Mouse (Mus musculus) kidney, adult 2 months (tissue): ENCODE measurements around the gene Flcn. TPM values are rescaled to one million over a fixed set of nuclear protein-coding genes. Genes with fewer than 3 reads are reported as not detected.
"Not testable (repeated sequence)": the region's sequence is repeated elsewhere in the genome, so short reads cannot be mapped to it uniquely, and the experiment has no call there.

Experiments
- DNase-seq: peaks from one replicate; pipeline ENCODE4 v3.0.0; 2021
- H3K27ac ChIP-seq: fragments of 200-500 bp; 2 replicates; pipeline ENCODE4 v1.5.1; 2012; ENCODE audit warnings: low read depth, low read length, control low read depth, inconsistent platforms; ENCODE audit not compliant: insufficient read depth
- H3K27me3 ChIP-seq: fragments of 200-500 bp; replicated peaks from 2 replicates; pipeline ENCODE4 v1.6.1; 2012; ENCODE audit warnings: mild to moderate bottlenecking, moderate library complexity, low read length, inconsistent platforms; ENCODE audit not compliant: control insufficient read depth, insufficient read depth
- H3K36me3 ChIP-seq: fragments of 200-500 bp; 2 replicates; pipeline ENCODE4 v1.6.1; 2012; ENCODE audit warnings: mild to moderate bottlenecking, moderate library complexity, low read length, inconsistent platforms; ENCODE audit not compliant: control insufficient read depth, insufficient read depth
- H3K4me1 ChIP-seq: fragments of 200-500 bp; 2 replicates; pipeline ENCODE4 v1.6.1; 2011; ENCODE audit warnings: low read length; ENCODE audit not compliant: control insufficient read depth, insufficient read depth
- H3K4me3 ChIP-seq: fragments of 200-500 bp; 2 replicates; pipeline ENCODE4 v1.5.1; 2011; ENCODE audit warnings: mild to moderate bottlenecking, low read depth, low read length, control low read depth; ENCODE audit not compliant: insufficient read depth
- CTCF ChIP-seq: fragments of 200-500 bp; conservative IDR thresholded peaks from 2 replicates; pipeline ENCODE4 v1.5.1; 2011; ENCODE audit warnings: low read depth, mild to moderate bottlenecking, control low read depth, low read length, moderate library complexity, mixed read lengths; ENCODE audit not compliant: insufficient read depth, insufficient read length
- POLR2A ChIP-seq: fragments of 200-500 bp; IDR thresholded peaks from one replicate; pipeline ENCODE4 v1.6.1; 2011; ENCODE audit warnings: low read depth, low read length, control low read depth
- WGBS: fragments of 180-500 bp; shearing (Covaris S2); methylation state at CpG from one replicate; pipeline ENCODE4 v1.1.7; 2018; 5-methylcytosine and 5-hydroxymethylcytosine counted together
- polyA plus RNA-seq: library from polyadenylated mRNA; depleted of rRNA; stranded (reverse); fragments of >200 nt; gene quantifications from 2 replicates; pipeline ENCODE4 v1.2.3, GENCODE M21; 2012

Gene Flcn
- polyA plus RNA-seq, 1 experiment: 45.6 TPM

DNA sequence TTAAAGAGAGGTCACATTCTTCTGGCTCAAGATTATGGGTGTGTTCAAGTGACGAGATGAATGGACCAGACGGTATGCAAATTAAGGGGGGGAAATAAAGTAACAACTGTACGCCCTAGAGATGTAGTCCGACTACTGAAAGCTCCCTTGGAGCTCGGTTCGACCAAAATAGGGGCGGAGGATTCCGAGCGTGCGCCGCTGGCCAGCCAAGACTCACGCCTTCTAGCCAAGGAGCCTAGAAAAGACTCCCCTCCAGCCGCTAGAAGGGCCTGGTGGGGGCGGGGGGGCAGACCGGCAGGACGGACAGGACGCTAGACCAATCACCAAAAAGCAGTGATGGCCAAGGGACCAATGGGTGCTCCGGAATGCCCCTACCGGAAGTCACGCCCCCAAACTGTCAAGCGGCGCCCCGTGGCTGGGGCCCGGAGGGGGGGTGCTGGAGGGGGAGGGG is 29.2 kb upstream of the Flcn start, which contains the start of gene Nt5m:
Nt5m (plus strand) TSS at position 440 of the 451 bp plus-strand sequence.
- under 1% methylated on average over 24 of the region's 24 CpGs for WGBS
- no peaks in the 10 kb centered on the region for H3K36me3 ChIP-seq
- H3K4me1 ChIP-seq: peaks cover 4% of the 10 kb centered on the region; the same call in 1 of the 2 replicates
- DNase-seq: peak; percentile 97
- peak within 1 kb of the TSS; percentile 91 for H3K27ac ChIP-seq
- H3K27me3 ChIP-seq: no peaks in the 10 kb centered on the region
- peak within 1 kb of the TSS; percentile 90 for H3K4me3 ChIP-seq
- TF ChIP-seq POLR2A (no peak), CTCF (no peak)

- Histone ChIP-seq H3K27ac (no peak overlapping the region), H3K27me3 (no peaks in the 10 kb centered on the region), H3K4me3 (peak overlapping the region; percentile 12; the same call in 1 of the 2 replicates), H3K4me1 (peaks cover 4% of the 10 kb centered on the region; the same call in 1 of the 2 replicates), H3K36me3 (no peaks in the 10 kb centered on the region)
- DNase-seq: no peak
- TF ChIP-seq CTCF (no peak), POLR2A (no peak)
- 48% methylated on average over 4 of the region's 4 CpGs for WGBS
These were observed 28.6 kb upstream of the Flcn start for GRCm38 (mm10) chr11:59838426-59838825.

- no CpG with 5 or more reads among the region's 1 CpGs for WGBS
These were observed 28.0 kb upstream of the Flcn start for GRCm38 (mm10) chr11:59837789-59838188.

DNA sequence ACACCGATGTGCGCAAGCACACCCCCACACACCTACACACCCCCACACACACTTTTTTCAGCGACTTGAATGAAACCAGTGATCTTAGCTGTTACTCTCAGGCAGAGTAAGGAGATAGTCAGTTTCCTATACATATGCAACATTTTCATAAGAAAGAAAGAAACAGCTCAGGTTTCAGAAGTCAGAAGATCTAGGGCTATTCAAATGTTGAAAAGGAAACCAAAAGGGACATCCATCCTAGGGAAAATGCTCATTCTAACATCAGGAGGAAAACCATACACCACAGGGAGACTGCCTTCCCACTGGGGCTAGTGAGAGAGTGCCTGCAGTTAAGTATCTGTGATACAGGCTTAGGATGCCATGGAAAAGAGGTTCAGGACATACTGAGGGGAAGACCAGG is 11.8 kb upstream of the Flcn start:
- Histone ChIP-seq H3K27ac (no peak overlapping the region), H3K36me3 (peaks cover 18% of the 10 kb centered on the region), H3K4me1 (no peaks in the 10 kb centered on the region), H3K4me3 (no peak overlapping the region), H3K27me3 (no peaks in the 10 kb centered on the region)
- DNase-seq: no peak
- 84% methylated on average over 3 of the region's 3 CpGs for WGBS
- no peak for TF ChIP-seq CTCF
- no peak for TF ChIP-seq POLR2A

More at GRCm38 (mm10) chr11:59837789-59838188, 28.0 kb upstream of the Flcn start:
- not testable (repeated sequence) for H3K36me3 ChIP-seq, H3K27me3 ChIP-seq, DNase-seq, H3K4me3 ChIP-seq, H3K27ac ChIP-seq, H3K4me1 ChIP-seq

DNA sequence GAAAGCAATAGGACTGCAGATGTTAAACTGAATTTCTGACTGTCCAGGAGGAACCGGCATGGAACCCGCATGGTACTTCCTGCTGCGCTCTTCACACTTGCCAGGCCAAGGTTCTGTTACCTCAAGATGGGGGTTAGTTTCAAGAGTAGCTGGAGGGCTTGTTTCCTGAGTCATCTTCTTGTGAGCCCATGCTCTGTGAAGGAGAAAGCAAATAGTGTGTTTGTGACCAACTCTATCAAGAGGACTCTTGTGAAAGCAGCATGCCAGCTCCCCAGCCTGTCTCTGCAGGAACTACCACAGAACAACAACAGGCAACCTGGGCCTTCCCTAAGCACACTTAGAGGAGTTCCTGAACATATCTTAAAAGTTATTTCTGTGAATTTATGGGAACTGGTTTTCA is 8.1 kb upstream of the Flcn start:
- no peak for DNase-seq
- no peak overlapping the region for H3K27ac ChIP-seq
- no peaks in the 10 kb centered on the region for H3K4me1 ChIP-seq
- H3K4me3 ChIP-seq: no peak overlapping the region
- TF ChIP-seq CTCF: no peak
- TF ChIP-seq POLR2A: no peak
- H3K36me3 ChIP-seq: peaks cover 9% of the 10 kb centered on the region
- 95% methylated on average over 3 of the region's 3 CpGs for WGBS
- H3K27me3 ChIP-seq: no peaks in the 10 kb centered on the region

DNA sequence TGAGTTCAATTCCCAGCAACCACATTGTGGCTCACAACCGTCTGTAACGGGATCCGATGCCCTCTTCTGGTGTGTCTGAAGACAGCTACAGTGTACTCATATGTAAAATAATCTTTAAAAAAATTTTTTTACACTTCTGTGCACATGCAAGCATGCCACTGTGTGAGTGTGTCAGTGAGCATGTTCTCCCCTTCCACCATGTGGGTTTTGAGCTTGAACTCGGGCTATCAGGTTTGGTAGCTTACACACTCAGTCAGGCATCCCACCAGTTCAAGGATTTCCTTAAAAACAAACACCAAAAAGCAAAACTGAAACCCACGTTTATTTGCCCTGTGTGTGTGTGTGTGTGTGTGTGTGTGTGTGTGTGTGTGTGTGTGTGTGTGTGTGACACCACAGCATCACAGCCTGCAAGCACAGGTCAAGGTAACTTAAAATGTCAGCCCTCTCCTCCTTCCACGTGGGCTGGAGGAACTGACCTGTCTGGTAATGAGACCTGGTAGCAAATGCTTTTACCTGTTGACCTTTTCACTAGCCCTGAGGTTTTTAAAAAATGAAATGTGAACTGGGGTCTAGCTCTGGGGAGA is 5.8 kb upstream of the Flcn start:
- 84% methylated on average over 6 of the region's 6 CpGs for WGBS
- H3K27ac ChIP-seq: no peak overlapping the region

DNA sequence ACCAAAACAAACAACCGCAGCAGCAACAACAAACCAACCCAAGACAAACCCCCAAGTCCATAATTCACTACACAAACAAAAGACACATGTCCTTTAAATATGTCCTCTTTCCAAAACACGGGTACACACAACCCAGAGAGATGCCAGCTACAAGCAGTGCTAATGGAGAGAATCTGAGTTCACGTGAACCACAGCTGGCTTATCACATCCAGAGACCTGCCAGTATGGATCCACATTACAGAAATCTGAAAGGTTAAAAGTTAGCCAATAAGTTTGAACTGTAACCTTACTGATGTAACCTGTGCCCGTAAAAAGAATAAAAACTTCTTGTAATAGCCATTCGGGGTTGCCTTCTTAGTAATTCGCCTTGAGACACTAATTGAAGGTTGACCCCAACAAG is 5.1 kb upstream of the Flcn start:
- Histone ChIP-seq H3K36me3 (peaks cover 2% of the 10 kb centered on the region), H3K27me3 (no peaks in the 10 kb centered on the region), H3K4me1 (no peaks in the 10 kb centered on the region; the same call in 1 of the 2 replicates), H3K4me3 (no peak overlapping the region), H3K27ac (no peak overlapping the region)
- TF ChIP-seq POLR2A (no peak), CTCF (no peak)
- no peak for DNase-seq
- 69% methylated on average over 6 of the region's 6 CpGs for WGBS

More for the DNA sequence above, 5.8 kb upstream of the Flcn start:
- no peaks in the 10 kb centered on the region; the same call in 1 of the 2 replicates for H3K4me1 ChIP-seq
- TF ChIP-seq POLR2A: no peak
- TF ChIP-seq CTCF: no peak
- no peaks in the 10 kb centered on the region for H3K27me3 ChIP-seq
- no peak for DNase-seq
- H3K36me3 ChIP-seq: peaks cover 6% of the 10 kb centered on the region
- H3K4me3 ChIP-seq: no peak overlapping the region

GRCm38 (mm10) chr11:59814311-59814710 is 4.5 kb upstream of the Flcn start:
- DNase-seq: no peak

More at GRCm38 (mm10) chr11:59814311-59814710, 4.5 kb upstream of the Flcn start:
- no peaks in the 10 kb centered on the region for H3K27me3 ChIP-seq
- TF ChIP-seq POLR2A: no peak
- TF ChIP-seq CTCF: no peak
- 92% methylated on average over 1 of the region's 1 CpGs for WGBS
- H3K36me3 ChIP-seq: no peaks in the 10 kb centered on the region; the same call in 1 of the 2 replicates
- no peak overlapping the region for H3K4me3 ChIP-seq
- H3K4me1 ChIP-seq: no peaks in the 10 kb centered on the region; the same call in 1 of the 2 replicates
- H3K27ac ChIP-seq: no peak overlapping the region
